Mouse (Mus musculus) left cerebral cortex, postnatal 25 days (tissue): ENCODE data around the gene Pde10a. TPM values are rescaled to one million over a fixed set of nuclear protein-coding genes. Genes with fewer than 3 reads are reported as not detected.

Source experiments
- DNase-seq, 2 experiments: peaks; one replicate each; pipeline ENCODE4 v3.0.0; 2022; ENCODE audit warnings: low spot score in 2 of 2, mixed read lengths in 1 of 2
- intact Hi-C: fragments of 180-260 bp; cut with DNase I; formaldehyde crosslinking; loops from one replicate; pipeline ENCODE4 v1.15.1; 2025
- total RNA-seq, 2 experiments: library from RNA; stranded (reverse); gene quantifications; 2 replicates each; pipeline ENCODE4 v1.2.3; 2021

Pde10a gene
- total RNA-seq, 2 experiments from 2014 or later = 64.8 to 174 TPM

GRCm38 (mm10) chr17:8523986-8524385 is 1.2 kb upstream of the Pde10a start:
- intact Hi-C loops = loop anchor here (1.0 to 2.0 kb wide), 2 partner anchors 41 to 55 kb away; no protein-coding TSS in a partner anchor
- no peak for DNase-seq

GRCm38 (mm10) chr17:8524387-8525165 is 596 bp upstream of the Pde10a start:
- peak; percentile 90 to 97 for DNase-seq
- intact Hi-C loops = loop anchor here (1.0 to 2.0 kb wide), 4 partner anchors 16 to 56 kb away; no protein-coding TSS in a partner anchor

- peak; percentile 49 to 59 for DNase-seq
- intact Hi-C loops = loop anchor here (1.0 to 2.0 kb wide), 4 partner anchors 18 to 67 kb away; no protein-coding TSS in a partner anchor
Observed at GRCm38 (mm10) chr17:8525971-8526740, 984 bp downstream of the Pde10a start.

DNA sequence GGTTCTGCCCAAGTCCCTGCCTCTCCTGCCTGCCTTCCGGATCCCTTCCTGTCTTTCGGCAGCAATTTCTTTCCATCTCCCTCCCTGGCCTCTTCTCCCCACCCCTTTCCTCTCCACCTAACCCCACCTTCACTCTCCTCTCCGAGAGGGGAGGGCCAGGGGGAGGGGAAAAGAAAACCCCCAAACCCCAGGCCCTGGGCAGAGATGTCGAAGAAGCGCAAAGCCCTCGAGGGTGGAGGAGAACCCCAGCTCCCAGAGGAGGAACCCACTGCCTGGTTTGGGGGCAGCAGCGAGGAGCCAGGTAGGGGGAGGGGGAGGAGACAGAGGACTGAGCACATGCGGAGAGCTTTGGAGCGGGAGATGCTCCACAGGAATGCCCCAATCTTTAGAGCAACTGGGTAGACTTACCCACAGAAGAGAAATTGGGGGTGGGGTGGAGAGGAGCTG is 1.7 kb downstream of the Pde10a start:
- DNase-seq = peak; percentile 50 to 68

GRCm38 (mm10) chr17:8528641-8529040 is 3.5 kb downstream of the Pde10a start:
- intact Hi-C loops = no loop called here
- no peak for DNase-seq

More for the DNA sequence above, 1.7 kb downstream of the Pde10a start:
- intact Hi-C loops = loop anchor here (2.0 kb wide), 1 partner anchor 66 kb away; no protein-coding TSS in a partner anchor

DNA sequence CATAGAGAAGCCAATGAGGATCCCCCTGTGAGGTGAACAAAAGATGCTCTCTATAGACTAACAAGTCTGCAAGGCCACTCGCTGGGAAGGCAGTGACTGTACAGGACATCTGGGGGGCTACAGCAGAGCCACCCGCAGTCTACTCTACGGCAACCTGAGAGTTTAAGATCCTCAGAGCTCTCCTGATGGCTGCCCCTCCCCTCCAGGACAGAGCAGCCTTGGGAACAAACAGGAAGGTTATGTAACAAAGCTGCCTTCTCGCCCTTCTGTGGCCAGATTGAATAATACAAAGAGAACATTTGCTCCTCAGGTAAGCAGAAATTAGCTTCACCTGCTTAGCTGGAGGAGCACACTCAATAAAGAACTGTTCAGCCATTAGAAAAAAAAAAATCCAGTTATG is 7.4 kb downstream of the Pde10a start:
- no peak for DNase-seq
- intact Hi-C loops = no loop called here

- intact Hi-C loops = no loop called here
- DNase-seq = no peak
Observed at GRCm38 (mm10) chr17:8533828-8534227, 8.7 kb downstream of the Pde10a start.

DNA sequence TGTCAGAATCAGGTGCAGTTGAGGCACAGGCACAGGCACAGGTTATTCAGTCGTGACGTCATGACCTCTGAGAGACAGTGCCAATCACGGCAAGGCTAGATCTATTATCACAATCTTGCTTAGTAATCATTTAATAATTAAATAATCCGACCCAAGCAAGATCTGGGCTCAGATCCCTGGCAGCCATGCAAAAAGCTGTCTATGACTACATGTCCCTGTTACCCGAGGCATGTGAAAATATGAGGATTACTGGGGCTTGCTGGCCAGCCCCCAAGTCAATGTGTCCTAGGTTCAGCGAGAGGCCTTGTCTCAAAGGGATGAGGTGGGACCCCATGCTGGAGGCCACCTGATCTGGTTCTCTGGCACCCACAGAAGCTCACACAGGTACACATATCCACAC is 11.3 kb downstream of the Pde10a start:
- intact Hi-C loops = no loop called here
- no peak for DNase-seq

DNA sequence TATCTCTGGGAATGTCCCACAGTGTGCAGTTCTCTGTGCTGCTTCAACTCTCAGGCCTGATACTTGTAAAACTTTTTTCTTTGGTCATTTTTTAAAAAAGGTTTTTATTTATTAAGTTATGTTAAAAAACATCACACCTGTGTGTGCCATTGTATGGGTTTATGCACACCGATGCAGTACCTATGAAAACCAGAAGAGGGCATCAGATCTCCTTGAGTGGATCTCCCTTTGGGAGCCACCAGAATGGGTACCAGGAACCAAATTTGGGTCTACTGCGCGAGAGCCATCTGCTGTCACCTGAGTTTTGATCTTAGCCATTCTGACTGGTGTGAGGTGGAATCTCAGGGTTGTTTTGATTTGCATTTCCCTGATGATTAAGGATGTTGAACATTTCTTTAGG is 12.9 kb downstream of the Pde10a start:
- intact Hi-C loops = no loop called here
- DNase-seq = no peak

DNA sequence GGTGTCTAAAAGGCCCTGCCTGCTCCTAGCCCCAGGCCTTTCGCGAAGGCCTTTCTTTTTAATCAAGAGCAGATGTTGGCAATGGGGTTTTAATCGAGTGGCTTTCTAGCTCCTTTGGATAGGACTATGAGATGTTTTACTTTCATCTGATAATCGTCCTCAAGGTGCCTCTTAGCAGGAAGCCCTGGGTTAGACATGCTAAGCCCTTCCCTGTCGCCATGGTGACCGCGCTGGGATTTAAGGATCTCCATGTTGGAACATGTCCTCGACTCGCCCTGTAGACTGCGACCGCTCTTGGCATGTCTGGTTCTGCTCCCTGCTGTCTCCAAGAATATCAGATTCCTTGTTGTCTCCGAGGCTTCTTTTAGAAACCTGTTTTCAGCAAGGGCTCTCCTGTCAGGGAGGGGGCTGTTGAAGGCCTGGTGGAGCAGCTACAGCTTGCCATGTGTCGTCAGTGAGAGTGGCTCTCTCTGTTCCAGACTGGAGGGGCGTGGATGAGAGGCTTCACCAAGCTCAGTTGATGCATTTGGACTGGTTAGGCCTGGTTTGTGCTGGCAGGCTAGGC is 16.9 kb downstream of the Pde10a start:
- intact Hi-C loops = no loop called here
- DNase-seq = peak in 1 of 2 experiments; percentile 33

DNA sequence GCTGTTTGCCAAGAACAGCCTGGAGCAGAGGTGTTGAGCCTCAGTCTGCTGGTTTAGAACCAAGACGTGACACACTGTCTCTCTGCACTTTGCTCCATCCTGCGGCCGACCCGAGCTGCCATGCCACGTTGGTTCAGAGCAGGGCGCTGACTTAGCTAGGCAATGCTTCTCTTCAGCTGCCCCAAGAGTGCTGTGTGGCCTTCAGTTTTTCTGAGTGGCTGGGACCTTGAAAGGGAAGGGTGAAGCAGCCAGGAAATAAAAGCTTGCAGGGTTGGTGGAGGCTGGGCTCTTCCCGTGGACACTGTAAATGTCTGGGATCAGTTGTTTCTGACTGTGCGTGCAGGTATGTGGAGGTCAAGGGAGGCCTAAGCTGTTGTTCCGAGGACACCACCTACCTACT is 21.2 kb downstream of the Pde10a start:
- no peak for DNase-seq
- intact Hi-C loops = no loop called here

DNA sequence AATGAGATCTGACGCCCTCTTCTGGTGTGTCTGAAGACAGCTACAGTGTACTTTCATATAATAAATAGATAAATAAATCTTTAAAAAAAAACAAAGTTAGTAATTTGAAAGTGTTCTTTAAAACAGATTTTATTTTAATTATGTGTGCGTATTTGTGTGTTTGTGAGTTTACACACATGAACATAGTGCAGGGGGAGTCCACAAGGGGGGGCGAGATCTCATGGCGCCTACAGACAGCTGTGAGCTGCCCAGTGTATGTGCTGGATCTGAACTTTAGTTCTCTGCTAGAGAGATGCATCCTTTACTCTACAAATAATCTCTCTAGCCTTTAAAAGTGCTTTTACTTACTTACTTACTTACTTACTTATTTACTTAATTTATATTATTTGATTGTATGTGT is 23.6 kb downstream of the Pde10a start:
- intact Hi-C loops = no loop called here
- no peak for DNase-seq

DNA sequence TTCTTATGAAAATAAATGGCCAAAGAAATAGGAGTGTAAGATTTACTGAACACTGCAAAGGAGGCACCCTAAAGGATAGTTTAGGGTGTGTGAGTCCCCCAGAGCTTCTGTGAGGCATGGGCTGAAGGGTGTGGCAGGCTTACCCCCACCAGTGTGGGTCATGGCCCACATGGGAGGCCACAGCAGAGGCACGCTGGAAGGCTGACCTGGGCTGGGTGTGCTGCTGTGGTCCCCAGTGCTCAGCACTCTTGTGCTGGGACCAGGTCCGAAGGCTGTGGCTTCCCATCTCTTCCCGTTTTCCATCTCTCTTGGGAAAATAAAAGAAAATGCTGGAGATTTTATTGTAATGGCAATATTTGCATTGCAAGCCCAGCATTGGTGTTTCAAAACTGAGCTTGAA is 26.5 kb downstream of the Pde10a start:
- no peak for DNase-seq
- intact Hi-C loops = no loop called here

DNA sequence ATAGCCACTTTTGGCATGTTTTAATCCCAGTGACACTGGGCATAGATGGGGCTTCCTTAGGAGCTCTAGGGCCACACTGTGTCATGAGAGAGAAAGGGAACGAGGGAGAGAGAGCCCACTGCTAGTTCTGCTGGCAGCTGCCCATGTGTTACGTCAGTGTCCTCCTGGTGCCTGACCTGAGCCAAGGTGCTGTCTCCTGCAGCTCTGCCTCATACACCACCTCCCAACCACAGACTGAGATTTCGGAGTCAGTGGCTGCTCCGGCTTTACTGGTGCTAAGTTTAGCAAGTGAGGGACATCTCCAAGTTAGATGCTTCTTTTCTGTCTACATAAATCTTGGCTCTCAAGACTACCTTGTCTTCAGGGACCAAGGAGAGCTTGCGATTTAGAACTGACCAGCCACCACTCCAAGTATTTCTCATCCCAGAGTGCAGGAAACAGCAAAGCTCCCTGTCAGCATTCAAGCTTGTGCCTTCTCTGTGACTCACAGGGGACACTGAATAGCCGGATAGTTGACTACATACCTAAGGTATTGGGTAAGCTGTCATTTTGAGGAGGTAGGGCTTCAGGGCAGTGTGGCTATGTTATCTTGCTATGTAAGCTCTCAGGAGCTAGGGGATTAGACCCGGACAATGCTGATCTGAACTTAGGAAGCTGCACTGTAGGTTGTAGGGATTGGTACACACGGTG is 27.3 kb downstream of the Pde10a start:
- intact Hi-C loops = no loop called here
- DNase-seq = no peak

GRCm38 (mm10) chr17:8553601-8554000 is 28.4 kb downstream of the Pde10a start:
- no peak for DNase-seq
- intact Hi-C loops = no loop called here

GRCm38 (mm10) chr17:8554219-8554618 is 29.0 kb downstream of the Pde10a start:
- no peak for DNase-seq
- intact Hi-C loops = no loop called here

- intact Hi-C loops = no loop called here
- no peak for DNase-seq
Observed at GRCm38 (mm10) chr17:8555785-8556184, 30.6 kb downstream of the Pde10a start.

- intact Hi-C loops = no loop called here
Observed at GRCm38 (mm10) chr17:8556223-8556622, 31.1 kb downstream of the Pde10a start.

GRCm38 (mm10) chr17:8557926-8558325 is 32.8 kb downstream of the Pde10a start:
- DNase-seq = peak in 1 of 2 experiments; percentile 53
- intact Hi-C loops = no loop called here

More at GRCm38 (mm10) chr17:8556223-8556622, 31.1 kb downstream of the Pde10a start:
- no peak for DNase-seq
